8 mouse cellular contexts compared by ENCODE assay signal in genomic region chr13:53426507-53426906, GRCm38 (mm10). TPM values are rescaled to one million over a fixed set of nuclear protein-coding genes. Genes with fewer than 3 reads are reported as not detected.
DNase-seq lines count a peak whose midpoint lies in the region; ATAC-seq and TF ChIP-seq lines count a peak whose summit lies in the region.

No protein-coding gene starts in this region.

- no peak for ATAC-seq in G1E (ENCODE audit: extremely low read depth, insufficient number of reproducible peaks, low FRiP score, poor library complexity, severe bottlenecking)
- ATAC-seq in liver, embryonic 14.5 days (ENCODE audit: insufficient read depth), result no peak

- no peaks in the 10 kb centered on the region for H3K27me3 ChIP-seq in G1E (ENCODE audit: insufficient read depth, low read length)
- no peaks in the 10 kb centered on the region for H3K27me3 ChIP-seq in liver, embryonic 14.5 days (ENCODE audit: control insufficient read depth, insufficient read depth, low read length)

- no peak for TF ChIP-seq EP300 in liver, embryonic 14.5 days (IDR thresholded peaks at IDR 0.05; ENCODE audit: low read depth)

- TF ChIP-seq CTCF in G1E (IDR thresholded peaks at IDR 0.05; ENCODE audit: low read depth, low read length), result peak; percentile 74
- peak; percentile 100 for TF ChIP-seq CTCF in liver, embryonic 14.5 days (IDR thresholded peaks at IDR 0.05; ENCODE audit: low read depth)

- 18% methylated on average over 7 of the region's 7 CpGs for WGBS in liver, embryonic 14.5 days (ENCODE audit: insufficient replicate concordance)

- H3K4me2 ChIP-seq in liver, embryonic 14.5 days (ENCODE audit: low read depth), result no peak overlapping the region

- H3K27ac ChIP-seq in liver, embryonic 14.5 days, result no peak overlapping the region

- H3K9ac ChIP-seq in liver, embryonic 14.5 days (replicated peaks), result no peak overlapping the region

- no peak overlapping the region for H3K4me3 ChIP-seq in G1E (ENCODE audit: low read depth, low read length)
- no peak overlapping the region for H3K4me3 ChIP-seq in liver, embryonic 14.5 days (ENCODE audit: insufficient read depth in 1 of 2, low read depth in 2 of 2, low read length in 2 of 2)

- peak; percentile 86 for DNase-seq in A20 (ENCODE audit: low read depth, low spot score)
- DNase-seq in G1E (ENCODE audit: low spot score), result no peak
- peak; percentile 56 for DNase-seq in cerebellum, adult 11 months
- DNase-seq in frontal cortex, postnatal 25 days (ENCODE audit: low spot score in 2 of 2), result peak; percentile 65 to 73
- peak; percentile 83 for DNase-seq in kidney, postnatal 14 days
- DNase-seq in liver, embryonic 14.5 days (ENCODE audit: low read depth in 3 of 3, low spot score in 3 of 3), result peak; percentile 62 to 64 (median 63)
- DNase-seq in right cerebral cortex, adult 18-20 months, result peak; percentile 72
- peak; percentile 54 for DNase-seq in urinary bladder, adult 2 months (ENCODE audit: low spot score)

- peaks cover 31% of the 10 kb centered on the region for H3K9me3 ChIP-seq in G1E (replicated peaks)
- H3K9me3 ChIP-seq in liver, embryonic 14.5 days (ENCODE audit: control insufficient read depth, low read length), result no peaks in the 10 kb centered on the region; the same call in 1 of the 2 replicates

- H3K4me1 ChIP-seq in G1E (ENCODE audit: insufficient read depth, low read depth, low read length), result no peaks in the 10 kb centered on the region
- H3K4me1 ChIP-seq in liver, embryonic 14.5 days (replicated peaks; ENCODE audit: control insufficient read depth in 2 of 2, insufficient read depth in 2 of 2, low read length in 1 of 2), result no peaks in the 10 kb centered on the region

- no peaks in the 10 kb centered on the region for H3K36me3 ChIP-seq in G1E (replicated peaks)
- H3K36me3 ChIP-seq in liver, embryonic 14.5 days (replicated peaks; ENCODE audit: control insufficient read depth, insufficient read depth, low read depth), result no peaks in the 10 kb centered on the region

RNA-seq across cellular contexts. Expression of gene Msx2, which starts 46.4 kb away (rescaled TPM):
- total RNA-seq in G1E (2014; fragmentation: Nextera tagmentation) (not detected in 2 replicates), G1E (2017) (0.27 TPM in 1 of 2 replicates, not detected in the other)
- polyA plus RNA-seq in G1E (2012), result not detected in 2 replicates
- 0.02 TPM in 2 replicates for polyA plus RNA-seq in liver, embryonic 14.5 days (2012; rRNA removed)
- polyA plus RNA-seq in liver, embryonic 14.5 days (2014; fragmentation: Nextera tagmentation; extraction: Ambion mirVana), result not detected in 2 replicates
- 31.1 and 40.4 TPM in 2 replicates for polyA plus RNA-seq in urinary bladder, adult 2 months (2012; rRNA removed)

RNA-seq across cellular contexts. Expression of gene Sptlc1, which starts 49.3 kb away (rescaled TPM):
- total RNA-seq in G1E (2014; fragmentation: Nextera tagmentation) (20.4 and 28.7 TPM in 2 replicates), G1E (2017) (44.4 and 45.5 TPM in 2 replicates)
- polyA plus RNA-seq in G1E (2012), result 3.9 and 4.4 TPM in 2 replicates
- polyA plus RNA-seq in liver, embryonic 14.5 days (2012; rRNA removed), result 4.9 and 7.4 TPM in 2 replicates
- polyA plus RNA-seq in liver, embryonic 14.5 days (2014; fragmentation: Nextera tagmentation; extraction: Ambion mirVana), result 12.3 and 12.4 TPM in 2 replicates
- 36.9 and 40.4 TPM in 2 replicates for polyA plus RNA-seq in urinary bladder, adult 2 months (2012; rRNA removed)

Comparison
In these comparisons a context has a peak if more than half of its experiments do, and no peak if none do; other contexts are left out.
1. RNA of gene Msx2, which starts 46.4 kb away (polyA plus RNA-seq): 31.1 to 40.4 TPM in urinary bladder, adult 2 months; 0.02 TPM in liver, embryonic 14.5 days and not detected in G1E; every median in the first group is over 10 times any median in the second.